Mouse (Mus musculus): Measurements from ENCODE around the gene Dap.

DNA sequence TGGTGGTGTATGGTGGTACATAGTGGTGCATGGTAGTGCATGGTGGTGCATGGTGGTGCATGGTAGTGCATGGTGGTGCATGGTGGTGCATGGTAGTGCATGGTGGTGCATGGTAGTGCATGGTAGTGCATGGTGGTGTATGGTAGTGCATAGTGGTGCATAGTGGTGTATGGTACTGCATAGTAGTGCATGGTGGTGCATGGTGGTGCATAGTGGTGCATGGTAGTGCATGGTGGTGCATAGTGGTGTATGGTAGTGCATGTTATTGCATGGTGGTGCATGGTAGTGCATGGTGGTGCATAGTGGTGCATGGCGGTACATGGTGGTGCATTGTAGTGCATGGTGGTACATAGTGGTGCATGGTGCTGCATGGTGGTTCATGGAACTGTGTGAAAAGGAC, 31.6 kb upstream of the Dap start:
- TF ChIP-seq POLR2A (IDR thresholded peaks at IDR 0.05; ENCODE audit: insufficient read depth, low read depth, low read length) (no peak), CTCF (IDR thresholded peaks at IDR 0.05; ENCODE audit: insufficient read depth, low read depth, low read length) (no peak)

Data from olfactory bulb, adult 2 months (tissue).